18 mouse cellular contexts compared by ENCODE assay signal in the genomic region with DNA sequence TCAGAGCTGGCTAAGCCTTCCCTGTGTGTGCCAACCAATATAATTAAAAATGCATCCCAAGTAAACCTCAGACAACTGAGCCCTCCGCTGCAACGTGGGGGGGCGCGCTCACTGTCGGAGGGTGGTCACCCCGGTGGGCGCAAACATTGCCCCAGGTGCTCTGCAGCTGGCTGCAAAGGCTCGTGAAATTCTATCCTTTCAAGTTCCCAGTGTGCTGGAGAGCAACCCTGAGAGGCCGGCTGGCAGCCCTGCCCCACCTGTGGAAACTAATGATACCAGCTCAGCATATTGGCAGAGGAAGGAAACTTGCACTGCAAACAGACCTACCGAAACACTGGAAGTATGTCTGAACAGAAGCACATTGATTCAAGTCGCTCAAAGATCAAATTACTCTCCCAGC.
DNase-seq lines count a peak whose midpoint lies in the region; ATAC-seq and TF ChIP-seq lines count a peak whose summit lies in the region.
"Had no signal": no experiment of that assay in that cellular context is flagged by ENCODE, and none has a peak within 500 bp of the region (broad histone marks: within the 10 kb centered on the region; RNA-seq: fewer than 3 reads in every experiment).

No protein-coding gene starts in this region.

- H3K9me3 ChIP-seq in kidney, embryonic 15.5 days (replicated peaks): no peaks in the 10 kb centered on the region
- H3K9me3 ChIP-seq in limb, embryonic 10.5 days (replicated peaks): no peaks in the 10 kb centered on the region
- H3K9me3 ChIP-seq: forebrain, embryonic 13.5 days; heart, embryonic 10.5 days; liver, embryonic 15.5 days; midbrain, embryonic 12.5 days; neural tube, embryonic 15.5 days had no signal

- no peak for DNase-seq in kidney, adult 18-20 months
- DNase-seq in testis, postnatal 14 days (ENCODE audit: low spot score): no peak
- peak; percentile 69 for DNase-seq in limb, embryonic 10.5 days (ENCODE audit: low spot score)
- no peak for DNase-seq in retina, postnatal 1 day
- DNase-seq in thymus, postnatal 36 days: no peak
- DNase-seq: cerebellum, adult 9-11 months; heart, postnatal 10 days; right cerebral cortex, postnatal 4 days had no signal

- no peak overlapping the region for H3K9ac ChIP-seq in kidney, embryonic 15.5 days
- H3K9ac ChIP-seq: forebrain, embryonic 13.5 days; hindbrain, embryonic 14.5 days; liver, embryonic 15.5 days; midbrain, embryonic 12.5 days; neural tube, embryonic 15.5 days had no signal

- H3K4me3 ChIP-seq in kidney, embryonic 15.5 days (replicated peaks): no peak overlapping the region
- peak overlapping the region; percentile 75 for H3K4me3 ChIP-seq in testis, adult 2 months (ENCODE audit: control insufficient read depth, low read depth, low read length)
- H3K4me3 ChIP-seq in limb, embryonic 10.5 days: 0 out of 2 replicates have a peak overlapping the region, but pooled peaks have one; percentile 1
- H3K4me3 ChIP-seq: forebrain, embryonic 13.5 days; heart, embryonic 10.5 days; liver, embryonic 15.5 days; midbrain, embryonic 12.5 days; neural tube, embryonic 15.5 days had no signal

- peaks cover 9% of the 10 kb centered on the region for H3K4me1 ChIP-seq in kidney, embryonic 15.5 days
- H3K4me1 ChIP-seq in testis, adult 2 months (ENCODE audit: control insufficient read depth, insufficient read depth, low read length): peaks cover 2% of the 10 kb centered on the region; the same call in 1 of the 2 replicates
- H3K4me1 ChIP-seq in limb, embryonic 10.5 days: peaks cover 36% of the 10 kb centered on the region
- H3K4me1 ChIP-seq: forebrain, embryonic 13.5 days; heart, embryonic 10.5 days; liver, embryonic 15.5 days had no signal

- ATAC-seq in kidney, embryonic 15.5 days (replicated peaks; ENCODE audit: low FRiP score): 0 out of 2 replicates have a peak, but pooled peaks have one; percentile 29
- ATAC-seq: forebrain, embryonic 13.5 days; intestine, embryonic 16.5 days had no signal

- H3K36me3 ChIP-seq in kidney, embryonic 15.5 days: no peaks in the 10 kb centered on the region
- H3K36me3 ChIP-seq in testis, adult 2 months (ENCODE audit: control insufficient read depth, insufficient read depth, low read length): no peaks in the 10 kb centered on the region; the same call in 1 of the 2 replicates
- H3K36me3 ChIP-seq in limb, embryonic 10.5 days: no peaks in the 10 kb centered on the region
- H3K36me3 ChIP-seq: heart, embryonic 10.5 days; liver, embryonic 15.5 days; midbrain, embryonic 12.5 days; neural tube, embryonic 15.5 days had no signal

- H3K27me3 ChIP-seq in kidney, embryonic 15.5 days: peaks cover 4% of the 10 kb centered on the region; the same call in 1 of the 2 replicates
- H3K27me3 ChIP-seq in testis, adult 2 months (ENCODE audit: control insufficient read depth, insufficient read depth, low read length): no peaks in the 10 kb centered on the region
- 0 out of 2 replicates have a peak, but pooled peaks cover 3% of the 10 kb centered on the region for H3K27me3 ChIP-seq in limb, embryonic 10.5 days (ENCODE audit: low read depth, poor library complexity, severe bottlenecking)
- H3K27me3 ChIP-seq: forebrain, embryonic 13.5 days; liver, embryonic 15.5 days; midbrain, embryonic 12.5 days; neural tube, embryonic 15.5 days had no signal

- no peak for TF ChIP-seq POLR2A in testis, adult 2 months (IDR thresholded peaks at IDR 0.05; ENCODE audit: control insufficient read depth, low read depth, low read length)

- no peak for TF ChIP-seq CTCF in testis, adult 2 months (IDR thresholded peaks at IDR 0.05; ENCODE audit: control insufficient read depth, insufficient read depth, insufficient replicate concordance, low read depth, low read length)

- 12% methylated on average over 11 of the region's 11 CpGs for WGBS in kidney, embryonic 15.5 days
- WGBS in limb, embryonic 10.5 days: 12% methylated on average over 11 of the region's 11 CpGs

- H3K4me2 ChIP-seq in kidney, embryonic 15.5 days: peak overlapping the region; percentile 16; the same call in 1 of the 2 replicates
- H3K4me2 ChIP-seq: forebrain, embryonic 13.5 days; hindbrain, embryonic 14.5 days; liver, embryonic 15.5 days; midbrain, embryonic 12.5 days; neural tube, embryonic 15.5 days had no signal

- H3K27ac ChIP-seq in kidney, embryonic 15.5 days: no peak overlapping the region
- no peak overlapping the region for H3K27ac ChIP-seq in testis, adult 2 months (ENCODE audit: control insufficient read depth, insufficient read depth, low read depth, low read length)
- peak overlapping the region; percentile 42; the same call in 1 of the 2 replicates for H3K27ac ChIP-seq in limb, embryonic 10.5 days
- H3K27ac ChIP-seq: forebrain, embryonic 13.5 days; heart, embryonic 10.5 days; hindbrain, embryonic 14.5 days; liver, embryonic 15.5 days; macrophage; midbrain, embryonic 12.5 days; neural tube, embryonic 15.5 days had no signal
